Mouse (Mus musculus) splenic B cell, adult 2 months (primary cell): ENCODE data around the gene Smoc1.

ENCODE experiments used
- DNase-seq: peaks from one replicate; pipeline ENCODE4 v3.0.0-alpha.2; 2011; ENCODE audit warnings: low read depth, low spot score
- H3K27me3 ChIP-seq: 2 replicates; pipeline ENCODE4 v1.6.1; 2012; ENCODE audit warnings: mild to moderate bottlenecking, low read length, moderate library complexity, mixed read lengths; ENCODE audit not compliant: control insufficient read depth, poor library complexity, insufficient read depth, severe bottlenecking
- H3K36me3 ChIP-seq: 2 replicates; pipeline ENCODE4 v1.6.1; 2012; ENCODE audit warnings: mild to moderate bottlenecking, low read length, moderate library complexity, mixed read lengths; ENCODE audit not compliant: control insufficient read depth, poor library complexity, insufficient read depth, severe bottlenecking

The Smoc1 gene

DNA sequence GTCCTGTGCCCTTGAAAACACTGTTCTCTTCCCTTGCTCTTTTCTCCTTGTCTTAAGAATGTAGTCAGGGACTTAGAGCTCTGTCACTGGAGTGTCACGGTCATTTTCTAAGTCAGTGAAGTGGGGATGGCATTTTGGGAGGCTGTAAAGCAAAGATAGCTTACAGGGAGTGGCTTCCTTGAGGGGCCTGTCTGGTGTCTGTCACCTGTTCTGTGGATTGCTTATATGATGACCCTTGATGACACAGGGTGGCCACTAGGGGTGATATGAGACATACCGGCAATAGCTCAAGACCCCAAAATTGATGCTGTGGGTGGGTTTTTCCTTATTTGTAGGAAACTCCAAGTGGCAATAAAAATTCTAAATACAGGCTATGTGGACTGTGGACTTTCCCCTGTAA is 141.9 kb downstream of the Smoc1 start:
- no peaks in the 10 kb centered on the region for H3K36me3 ChIP-seq
- no peak for DNase-seq
- H3K27me3 ChIP-seq: no peaks in the 10 kb centered on the region

DNA sequence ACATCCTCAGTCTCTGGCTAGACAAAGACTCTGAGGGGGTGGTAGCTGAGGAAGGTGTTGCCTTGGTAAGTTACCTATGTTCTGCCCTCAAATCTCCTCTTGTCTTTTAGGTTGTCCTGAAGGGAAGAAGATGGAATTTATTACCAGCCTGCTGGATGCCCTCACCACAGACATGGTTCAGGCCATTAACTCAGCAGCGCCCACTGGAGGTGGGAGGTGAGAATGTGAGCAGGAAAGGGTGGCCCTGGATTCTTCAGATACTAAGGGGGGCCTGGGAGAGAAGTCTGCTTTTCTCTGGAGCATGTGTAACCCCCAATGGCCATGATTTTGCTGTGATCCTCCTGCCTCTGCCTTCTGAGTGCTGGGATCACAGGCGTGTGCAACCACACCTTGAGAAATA is 143.5 kb downstream of the Smoc1 start:
- H3K36me3 ChIP-seq: no peaks in the 10 kb centered on the region
- no peak for DNase-seq
- no peaks in the 10 kb centered on the region for H3K27me3 ChIP-seq

DNA sequence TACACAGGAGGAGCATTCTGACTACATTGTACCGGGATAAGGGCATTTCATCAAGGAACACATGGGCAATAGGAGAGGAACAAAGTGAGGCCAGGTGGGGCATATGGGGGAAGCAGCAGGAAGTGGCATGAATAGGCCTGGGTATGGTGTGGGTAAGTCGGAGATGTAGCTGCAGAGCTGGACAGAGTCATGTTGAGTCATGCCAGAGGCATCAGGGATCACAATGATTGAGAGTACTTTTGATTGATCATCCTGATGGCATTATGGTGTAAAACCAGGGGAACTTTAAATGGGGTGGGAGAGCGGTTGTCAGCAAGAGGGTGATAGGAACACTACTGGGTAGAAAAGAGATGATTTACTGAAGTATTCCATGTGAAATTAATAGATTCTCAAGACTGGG is 146.4 kb downstream of the Smoc1 start:
- no peaks in the 10 kb centered on the region for H3K27me3 ChIP-seq

DNA sequence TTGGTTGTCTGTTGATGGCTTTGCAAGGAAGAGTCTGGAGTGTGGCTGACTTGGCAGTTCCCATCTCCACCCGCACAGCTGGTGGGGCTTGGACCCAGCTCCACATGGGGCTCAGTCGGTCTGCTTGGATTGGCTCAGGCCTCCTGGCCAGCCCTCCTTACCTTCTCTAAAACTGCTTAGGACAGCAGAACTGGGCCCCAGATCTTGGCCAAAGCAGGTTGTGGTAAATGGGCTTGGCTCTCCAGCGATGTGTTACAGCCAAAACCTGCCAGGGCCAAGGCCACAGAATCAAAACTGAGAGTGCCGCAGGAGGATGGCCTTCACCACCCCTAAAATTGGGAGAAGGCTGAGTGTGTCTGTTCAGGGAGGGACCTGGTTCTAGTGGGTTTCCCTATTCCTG is 147.3 kb downstream of the Smoc1 start:
- Histone ChIP-seq H3K36me3 (no peaks in the 10 kb centered on the region), H3K27me3 (no peaks in the 10 kb centered on the region)
- DNase-seq: no peak

More for the DNA sequence above, 146.4 kb downstream of the Smoc1 start:
- no peak for DNase-seq
- no peaks in the 10 kb centered on the region for H3K36me3 ChIP-seq

DNA sequence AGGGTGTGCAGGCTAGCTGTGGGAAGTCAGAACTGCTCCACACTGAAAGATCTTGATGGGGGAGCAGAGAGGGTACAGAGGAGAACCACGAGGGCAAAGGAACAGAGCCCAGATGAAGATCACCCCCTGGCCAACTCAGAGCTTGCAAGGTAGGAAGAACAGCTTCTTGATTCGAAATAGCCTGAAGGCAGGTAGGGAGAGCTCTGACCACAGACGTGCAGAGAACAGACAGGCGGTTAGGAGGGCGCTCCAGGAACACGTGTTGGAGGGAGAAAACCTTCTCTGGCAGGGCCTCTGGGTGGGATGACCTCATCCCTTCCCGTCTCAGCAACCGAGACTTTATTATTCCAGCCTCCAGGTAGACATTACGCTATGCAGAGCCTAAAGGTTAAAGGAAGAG is 148.6 kb downstream of the Smoc1 start:
- no peak for DNase-seq
- H3K27me3 ChIP-seq: no peaks in the 10 kb centered on the region
- no peaks in the 10 kb centered on the region for H3K36me3 ChIP-seq

DNA sequence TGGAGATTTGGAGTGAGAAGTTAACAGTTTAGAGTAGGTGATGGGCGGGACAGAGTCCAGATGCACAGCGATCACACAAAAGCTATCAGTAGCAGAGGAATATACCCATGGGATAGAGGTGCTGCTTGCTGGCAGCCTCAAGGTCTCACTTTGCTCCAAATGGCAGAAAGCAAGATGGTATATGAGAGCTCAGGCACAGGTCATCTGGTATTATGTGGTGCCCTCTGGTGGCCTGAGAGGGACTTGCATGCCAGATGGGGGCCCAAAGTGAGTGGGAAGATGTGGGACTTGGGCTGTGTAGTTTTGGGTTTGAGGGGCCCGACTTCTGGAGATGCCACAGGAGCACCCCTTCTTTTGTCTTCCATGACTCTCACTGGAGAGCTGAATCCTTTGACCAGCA is 155.5 kb downstream of the Smoc1 start:
- Histone ChIP-seq H3K36me3 (no peaks in the 10 kb centered on the region), H3K27me3 (no peaks in the 10 kb centered on the region)
- peak; percentile 63 for DNase-seq

DNA sequence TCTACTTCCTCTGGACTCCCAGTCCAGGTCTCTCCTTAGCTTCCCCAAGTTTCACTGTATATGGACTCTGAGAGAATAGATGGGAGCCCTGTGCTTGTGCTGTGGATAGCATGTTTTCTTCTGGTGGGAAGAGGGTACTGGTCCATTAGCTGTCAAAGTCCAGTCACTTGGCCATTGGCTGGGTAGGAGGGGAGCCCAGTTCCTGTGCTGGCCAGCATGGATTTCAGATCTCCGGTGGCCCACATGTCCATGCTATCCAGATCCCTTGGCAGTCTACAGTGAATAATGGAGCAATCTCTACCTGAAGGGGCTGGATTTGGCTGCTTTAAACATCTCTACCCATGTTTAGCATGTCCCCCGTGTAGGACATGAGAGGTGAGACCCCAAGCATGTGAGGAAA is 158.4 kb downstream of the Smoc1 start:
- no peaks in the 10 kb centered on the region for H3K36me3 ChIP-seq
- no peak for DNase-seq
- no peaks in the 10 kb centered on the region for H3K27me3 ChIP-seq

DNA sequence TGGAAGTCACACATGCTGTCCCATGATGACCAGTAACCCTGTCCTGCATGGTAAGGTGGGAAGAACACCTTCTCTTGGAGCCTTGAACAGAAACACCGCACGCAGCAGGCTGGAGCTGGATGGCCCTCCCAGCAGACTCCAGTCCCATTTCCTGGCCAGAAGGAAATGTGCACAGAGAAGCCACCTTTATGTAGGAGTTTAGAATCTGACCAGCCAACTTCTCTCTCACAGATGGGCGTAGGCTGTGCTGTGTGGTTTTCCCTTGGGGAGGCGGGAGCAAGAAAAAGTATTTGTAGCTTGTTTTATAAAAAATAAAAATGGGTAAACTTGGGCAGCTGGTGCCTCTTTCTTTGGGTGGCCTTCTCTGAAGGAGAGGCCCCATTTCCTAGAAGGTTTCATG is 159.5 kb downstream of the Smoc1 start:
- H3K27me3 ChIP-seq: no peaks in the 10 kb centered on the region
- H3K36me3 ChIP-seq: no peaks in the 10 kb centered on the region
- no peak for DNase-seq

DNA sequence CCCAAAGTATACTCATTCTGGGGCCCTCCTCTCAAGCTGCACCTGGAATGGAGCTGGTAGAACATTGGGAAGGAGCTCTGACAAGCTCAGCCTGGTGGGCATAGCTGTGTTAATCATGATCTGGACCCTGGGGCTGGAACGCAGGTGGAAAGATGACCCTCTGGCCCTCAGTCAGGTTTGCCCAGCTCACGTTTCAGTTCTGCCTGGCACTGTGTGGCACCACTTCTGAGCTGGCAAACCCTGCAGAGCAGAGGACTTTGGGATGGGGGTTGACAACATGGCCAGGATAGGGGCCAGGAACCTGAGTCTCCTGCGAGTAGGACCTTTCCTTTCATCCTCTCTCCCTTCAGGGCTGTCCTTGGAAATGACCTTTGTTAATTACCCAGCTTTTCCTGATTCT is 160.1 kb downstream of the Smoc1 start:
- DNase-seq: no peak
- Histone ChIP-seq H3K27me3 (no peaks in the 10 kb centered on the region), H3K36me3 (no peaks in the 10 kb centered on the region)

DNA sequence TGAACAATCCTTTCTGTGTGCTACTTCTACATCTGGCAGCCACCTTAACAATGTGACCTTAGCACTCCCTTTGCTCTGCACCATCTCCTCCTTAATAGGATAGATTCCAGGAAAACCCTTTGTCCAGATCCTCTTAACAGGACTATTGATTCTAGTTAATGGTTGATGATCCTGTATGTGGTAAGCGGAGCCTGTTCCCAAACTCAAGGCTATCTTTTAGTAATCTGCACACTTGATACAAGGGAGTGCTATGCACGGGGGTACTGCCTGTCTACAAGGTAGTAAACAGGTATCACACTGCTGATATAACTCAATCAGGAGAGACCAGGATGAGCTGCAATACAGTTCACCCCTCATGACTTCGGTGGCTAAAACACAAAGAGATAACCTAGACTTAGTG is 161.8 kb downstream of the Smoc1 start:
- no peaks in the 10 kb centered on the region for H3K36me3 ChIP-seq
- no peak for DNase-seq
- no peaks in the 10 kb centered on the region for H3K27me3 ChIP-seq

DNA sequence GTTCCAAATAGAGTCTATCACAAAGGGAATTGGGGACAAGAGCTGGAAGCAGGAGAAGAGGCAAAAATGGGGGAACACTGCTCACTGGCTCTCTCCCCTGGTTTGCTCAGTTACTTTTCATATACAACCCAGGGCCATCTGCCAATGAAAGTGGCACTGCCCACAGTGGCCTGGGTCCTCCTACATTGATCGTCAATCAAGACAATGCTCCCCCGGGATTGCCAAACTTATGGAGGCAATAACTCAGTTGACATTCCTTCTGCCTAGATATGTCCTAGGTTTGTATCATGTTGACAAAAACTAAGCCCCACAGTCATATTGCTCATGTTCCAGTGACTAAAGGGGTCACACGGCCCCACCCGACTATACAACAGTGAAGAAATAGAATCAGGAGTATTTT is 162.4 kb downstream of the Smoc1 start:
- Histone ChIP-seq H3K27me3 (no peaks in the 10 kb centered on the region), H3K36me3 (no peaks in the 10 kb centered on the region)
- no peak for DNase-seq

DNA sequence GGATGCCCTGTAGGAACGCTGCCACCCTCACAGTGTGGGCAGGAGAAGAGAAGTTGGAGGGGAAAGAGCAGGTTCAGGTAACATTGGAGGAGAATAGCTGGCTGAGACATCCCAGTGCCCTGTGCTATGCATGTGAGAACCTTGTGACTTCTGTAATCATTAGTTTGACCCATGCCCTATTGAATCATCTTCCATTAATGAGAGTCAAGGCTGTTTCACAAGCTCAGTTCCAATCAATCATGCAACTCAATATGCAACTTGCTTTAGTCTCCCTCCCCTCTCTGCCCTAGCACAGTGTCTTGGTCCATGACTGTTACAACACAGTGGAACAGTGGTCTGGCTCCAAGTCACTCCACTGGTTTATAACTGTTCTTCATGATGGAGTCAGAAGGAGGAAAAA is 163.0 kb downstream of the Smoc1 start:
- no peaks in the 10 kb centered on the region for H3K27me3 ChIP-seq
- no peaks in the 10 kb centered on the region for H3K36me3 ChIP-seq
- no peak for DNase-seq

DNA sequence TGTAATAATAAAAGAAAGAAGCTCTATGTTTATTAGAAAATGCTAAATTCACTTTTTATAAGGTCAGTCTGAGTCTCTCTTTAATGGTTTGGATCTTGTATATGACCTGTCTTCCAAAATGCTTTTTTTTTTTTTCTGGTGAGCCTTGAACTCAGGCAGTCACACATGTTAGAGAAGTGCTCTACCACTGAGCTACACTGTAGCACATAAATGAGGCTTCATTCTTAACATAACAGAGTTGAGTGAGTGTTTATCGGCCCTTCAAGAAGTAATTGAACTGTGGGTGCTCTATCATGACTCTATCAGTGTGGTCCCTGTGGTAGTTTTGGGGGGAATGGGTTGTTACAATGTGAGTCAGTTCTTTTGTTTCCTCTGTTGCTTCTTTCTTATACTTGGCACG is 167.4 kb downstream of the Smoc1 start:
- DNase-seq: no peak
- no peaks in the 10 kb centered on the region for H3K27me3 ChIP-seq
- H3K36me3 ChIP-seq: no peaks in the 10 kb centered on the region

DNA sequence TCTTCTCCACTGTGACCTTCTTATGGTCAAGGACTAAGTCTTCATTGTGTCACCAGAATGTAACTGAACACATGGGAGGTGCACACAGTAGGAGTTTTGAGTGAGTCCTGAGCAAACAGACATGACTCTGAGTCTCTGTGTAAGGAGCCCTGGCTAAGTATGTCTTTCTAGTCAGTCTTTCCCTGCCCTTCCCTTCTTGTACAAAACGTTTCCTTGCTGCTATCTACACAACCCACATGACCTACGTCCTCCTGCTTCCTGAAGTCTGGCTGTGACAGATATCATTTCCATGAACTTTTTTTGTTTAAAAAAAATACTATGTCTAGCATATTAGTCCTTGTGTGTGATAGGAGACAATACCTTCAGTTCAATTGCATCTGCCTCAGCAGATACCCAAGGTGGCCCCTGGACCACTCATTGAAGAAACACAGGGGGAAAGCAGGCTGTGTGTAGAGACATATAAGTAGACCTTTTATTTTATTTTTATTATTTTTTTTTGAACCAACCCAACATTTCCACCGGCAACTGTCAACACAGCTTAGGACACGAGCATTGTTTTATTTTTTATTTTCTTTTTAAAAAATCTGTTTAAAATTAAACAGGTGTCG is 171.0 kb downstream of the Smoc1 start:
- no peak for DNase-seq
- no peaks in the 10 kb centered on the region for H3K36me3 ChIP-seq
- H3K27me3 ChIP-seq: no peaks in the 10 kb centered on the region

DNA sequence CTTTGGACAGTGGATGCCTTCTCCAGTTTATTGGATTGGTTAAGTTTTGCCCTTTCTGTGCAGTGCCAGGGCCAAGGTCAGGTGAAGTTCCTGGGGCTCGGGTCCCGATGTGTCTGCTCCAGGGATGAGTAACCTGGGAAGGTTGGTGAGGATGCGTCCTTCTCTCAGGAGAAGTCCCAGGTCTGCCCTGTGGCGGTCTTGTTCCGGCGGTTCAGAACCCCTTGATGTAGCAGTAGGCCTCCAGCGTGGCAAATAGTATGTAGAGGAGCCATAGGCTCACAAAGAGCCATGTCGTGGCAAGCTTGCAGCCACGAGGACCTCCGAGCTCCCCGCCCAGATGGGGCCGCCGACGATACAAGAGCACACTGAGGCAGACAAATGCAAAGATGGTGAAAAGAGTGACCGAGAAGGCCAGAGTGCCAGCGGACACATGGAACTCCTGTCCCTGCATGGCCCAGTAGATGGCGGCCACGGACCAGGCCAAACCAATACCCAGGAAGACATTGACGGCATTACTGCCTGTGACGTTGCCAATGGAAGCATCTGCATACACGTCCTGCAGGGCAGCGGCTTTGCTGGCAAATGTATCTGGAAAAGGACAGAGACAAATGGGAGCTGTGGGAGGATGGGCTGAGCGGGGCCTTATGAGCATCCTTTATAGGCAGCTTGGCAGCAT is 172.8 kb downstream of the Smoc1 start:
- H3K27me3 ChIP-seq: no peaks in the 10 kb centered on the region
- peak; percentile 5 for DNase-seq
- H3K36me3 ChIP-seq: no peaks in the 10 kb centered on the region

DNA sequence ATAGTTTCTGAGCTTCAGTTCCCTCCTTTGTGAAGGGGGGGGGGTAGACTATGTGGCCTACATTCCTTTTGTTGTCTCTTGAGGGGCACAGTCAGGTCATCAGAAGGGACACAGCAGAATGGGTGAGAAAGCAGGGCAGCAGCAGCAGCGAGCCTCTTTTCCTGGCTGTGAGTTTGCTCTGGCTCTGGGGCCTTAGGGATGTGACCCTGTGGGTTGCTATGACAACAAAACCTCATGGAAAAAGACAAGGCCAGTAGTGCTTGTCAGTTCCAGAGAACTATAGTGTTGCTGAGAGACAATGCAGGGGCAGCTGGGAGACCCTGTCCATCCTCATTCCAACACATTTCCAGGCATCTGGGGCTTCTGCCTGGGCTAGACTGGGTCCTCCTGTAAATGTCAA is 176.6 kb downstream of the Smoc1 start:
- Histone ChIP-seq H3K36me3 (no peaks in the 10 kb centered on the region), H3K27me3 (no peaks in the 10 kb centered on the region)
- no peak for DNase-seq
